Mouse (Mus musculus): ENCODE measurements around the gene Aldh16a1. TPM values are rescaled to one million over a fixed set of nuclear protein-coding genes. Genes with fewer than 3 reads are reported as not detected.

Gene Aldh16a1
- 68.0 and 72.0 TPM in 2 replicates for total RNA-seq (2015)
- 26.9 and 33.7 TPM in 2 replicates for total RNA-seq (2017)

DNA sequence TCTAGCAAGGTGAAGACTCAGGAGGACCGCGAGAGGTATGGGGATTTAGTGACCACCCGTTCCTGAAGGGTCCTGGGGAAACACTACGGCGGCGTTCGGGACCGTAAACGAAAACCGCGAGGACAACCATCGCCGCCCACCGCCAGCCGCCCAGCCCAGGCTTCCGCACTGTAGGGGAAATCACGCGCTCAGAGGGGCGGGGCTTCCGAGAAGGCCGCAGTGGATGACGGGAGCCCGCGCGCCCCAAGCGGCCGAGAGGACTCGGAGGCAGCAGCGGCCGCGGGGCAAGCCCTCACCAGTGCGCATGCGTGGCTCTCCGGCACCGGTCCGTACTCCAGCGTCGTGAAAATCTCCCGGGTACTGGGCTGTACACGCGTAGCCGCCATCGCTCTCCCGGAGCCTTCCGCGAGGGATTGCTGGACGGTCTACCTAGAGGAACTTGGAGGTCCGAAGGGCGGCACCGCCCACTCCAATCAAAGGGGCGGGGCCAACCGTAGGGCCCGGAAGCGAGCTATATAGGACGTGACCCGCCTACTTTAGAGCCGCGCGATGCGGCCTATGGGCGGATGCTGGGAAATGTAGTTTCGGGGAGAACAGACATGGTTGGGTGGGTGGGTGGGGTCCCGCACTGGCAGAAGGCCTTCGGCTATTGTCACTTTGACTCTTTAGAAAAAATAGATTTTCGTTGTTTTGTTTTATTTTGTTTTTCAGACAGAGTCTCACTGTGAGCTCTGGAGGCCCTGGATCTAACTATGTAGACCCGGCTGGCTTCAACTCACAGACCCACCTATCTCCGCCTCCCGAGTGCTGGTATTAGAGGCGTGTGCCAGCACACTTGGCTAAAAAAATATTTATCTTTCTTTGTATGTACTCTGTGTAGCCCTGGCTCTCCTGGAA is at the start of gene Aldh16a1, which contains the start of gene Pih1d1:
Aldh16a1 (minus strand) TSS at position 489 of the 897 bp plus-strand sequence.
Pih1d1 (plus strand) TSS at position 208 of the 897 bp plus-strand sequence.
- ATAC-seq (ENCODE audit: poor library complexity, severe bottlenecking), result peak; percentile 96

DNA sequence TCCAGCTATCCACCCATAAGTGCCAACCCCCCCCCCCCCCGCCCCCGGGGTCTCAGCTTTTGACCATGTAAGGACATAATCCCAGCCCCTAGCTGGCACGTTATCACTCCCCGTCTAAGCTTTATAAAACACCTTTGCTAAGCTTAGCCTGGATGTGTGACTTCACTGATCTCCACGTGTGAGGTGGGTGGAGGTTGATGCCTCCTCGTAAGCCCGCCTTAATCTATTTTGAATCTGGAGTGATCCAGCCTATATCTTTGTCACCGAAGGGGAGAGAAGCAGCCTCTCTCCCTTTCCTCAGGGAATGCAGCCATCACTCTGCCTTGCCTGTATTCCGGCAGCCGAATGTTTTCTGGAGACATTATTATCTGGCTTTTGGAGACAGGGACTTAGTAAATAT is 48.3 kb upstream of the Aldh16a1 start:
- ATAC-seq (ENCODE audit: poor library complexity, severe bottlenecking), result no peak

GRCm38 (mm10) chr7:45198961-45199360 is 44.6 kb upstream of the Aldh16a1 start:
- no peak for ATAC-seq (ENCODE audit: poor library complexity, severe bottlenecking)

DNA sequence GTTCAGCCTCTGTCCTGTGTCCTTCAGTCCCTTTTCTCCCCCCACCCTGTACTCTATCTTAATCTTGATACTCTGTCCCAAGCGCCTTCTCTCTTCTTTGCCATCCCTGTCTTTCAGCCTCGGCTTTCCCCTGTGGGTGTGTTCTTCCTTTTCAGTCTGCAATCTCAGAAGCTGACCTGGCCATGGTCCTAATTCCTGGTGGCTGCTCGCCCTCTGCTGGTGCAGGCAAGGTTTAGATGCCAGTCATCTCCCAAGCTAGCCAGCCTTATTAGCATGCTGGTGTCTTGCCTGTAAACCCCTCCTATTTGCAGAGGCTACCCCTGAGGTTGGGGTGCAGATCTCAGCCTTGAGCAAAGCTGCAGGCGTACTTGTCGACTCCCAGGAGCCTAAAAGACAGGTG is 44.1 kb upstream of the Aldh16a1 start:
- peak; percentile 67; the same call in 1 of the 2 replicates for ATAC-seq (ENCODE audit: poor library complexity, severe bottlenecking)

- no peak for ATAC-seq (ENCODE audit: poor library complexity, severe bottlenecking)
These were observed 42.6 kb upstream of the Aldh16a1 start for GRCm38 (mm10) chr7:45196994-45197393.

- no peak for ATAC-seq (ENCODE audit: poor library complexity, severe bottlenecking)
These were observed 41.8 kb upstream of the Aldh16a1 start for GRCm38 (mm10) chr7:45196176-45196535.

- no peak for ATAC-seq (ENCODE audit: poor library complexity, severe bottlenecking)
These were observed 41.2 kb upstream of the Aldh16a1 start for GRCm38 (mm10) chr7:45195341-45196175.

GRCm38 (mm10) chr7:45193871-45194785 is 39.7 kb upstream of the Aldh16a1 start:
- no peak for ATAC-seq (ENCODE audit: poor library complexity, severe bottlenecking)

GRCm38 (mm10) chr7:45193406-45193805 is 39.0 kb upstream of the Aldh16a1 start:
- ATAC-seq (ENCODE audit: poor library complexity, severe bottlenecking), result no peak

- ATAC-seq (ENCODE audit: poor library complexity, severe bottlenecking), result no peak
These were observed 38.4 kb upstream of the Aldh16a1 start for GRCm38 (mm10) chr7:45192585-45193310.

- ATAC-seq (ENCODE audit: poor library complexity, severe bottlenecking), result no peak
These were observed 37.5 kb upstream of the Aldh16a1 start for GRCm38 (mm10) chr7:45191803-45192363.

GRCm38 (mm10) chr7:45191161-45191560 is 36.8 kb upstream of the Aldh16a1 start:
- ATAC-seq (ENCODE audit: poor library complexity, severe bottlenecking), result no peak

DNA sequence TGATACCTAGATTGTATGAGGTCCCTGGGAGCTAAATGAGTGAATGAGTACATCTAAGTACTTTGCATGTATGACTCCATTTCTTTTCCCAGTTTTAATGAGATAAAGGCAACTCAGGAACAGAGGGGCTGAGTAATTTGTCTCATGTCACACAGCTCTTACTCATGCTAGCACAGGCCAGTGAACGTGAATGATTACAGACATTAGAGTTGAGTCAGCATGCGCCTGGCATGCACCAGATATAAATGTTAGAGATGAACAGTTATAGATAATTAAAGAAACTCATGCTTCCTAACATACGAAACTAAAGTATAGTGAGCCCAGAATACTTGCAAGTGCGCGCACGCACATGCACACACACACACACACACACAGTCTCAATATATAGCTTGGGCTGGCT is 35.8 kb upstream of the Aldh16a1 start:
- no peak for ATAC-seq (ENCODE audit: poor library complexity, severe bottlenecking)

- no peak for ATAC-seq (ENCODE audit: poor library complexity, severe bottlenecking)
These were observed 35.2 kb upstream of the Aldh16a1 start for GRCm38 (mm10) chr7:45189600-45189999.

GRCm38 (mm10) chr7:45185921-45186320 is 31.5 kb upstream of the Aldh16a1 start:
- no peak for ATAC-seq (ENCODE audit: poor library complexity, severe bottlenecking)

DNA sequence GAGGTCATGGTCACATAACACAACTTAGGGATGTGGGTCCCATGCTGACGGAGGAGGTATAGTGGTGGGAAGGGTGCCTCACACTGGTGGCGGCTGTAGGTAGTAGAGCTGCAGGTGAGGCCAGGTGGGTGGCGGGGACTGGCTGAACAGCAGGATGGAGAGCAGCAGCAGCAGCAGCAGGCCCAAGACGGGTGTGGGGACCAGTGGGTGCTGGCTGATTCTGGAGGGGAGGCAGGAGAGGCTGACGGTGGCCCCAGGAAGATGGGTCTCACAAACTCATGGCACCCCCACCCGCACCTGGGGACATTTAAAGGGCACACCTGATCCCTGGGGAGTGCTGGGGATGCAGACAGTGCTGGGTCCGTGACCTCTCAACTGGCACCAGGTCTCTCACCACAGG is 29.3 kb upstream of the Aldh16a1 start:
- ATAC-seq (ENCODE audit: poor library complexity, severe bottlenecking), result no peak

DNA sequence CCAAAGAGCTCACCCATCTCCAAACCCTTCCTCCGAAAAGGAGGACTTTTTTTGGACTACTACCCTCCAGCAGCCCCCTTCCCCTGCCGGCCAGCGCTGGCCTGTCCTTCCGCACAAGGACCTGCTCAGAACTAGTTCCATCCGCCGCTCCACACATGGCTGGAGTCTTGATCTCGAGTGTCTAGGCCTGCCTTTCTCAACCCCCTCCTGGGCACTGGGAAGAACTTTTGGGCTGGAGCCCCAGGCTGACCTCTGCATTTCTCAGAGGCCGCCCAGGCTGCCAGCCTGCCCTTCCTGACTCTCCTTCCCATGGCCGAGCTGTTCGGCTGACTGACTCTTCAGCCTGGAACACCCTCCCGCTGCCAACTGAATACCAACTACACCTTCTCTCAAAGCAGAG is 28.2 kb upstream of the Aldh16a1 start:
- ATAC-seq (ENCODE audit: poor library complexity, severe bottlenecking), result peak; percentile 17; the same call in 1 of the 2 replicates

DNA sequence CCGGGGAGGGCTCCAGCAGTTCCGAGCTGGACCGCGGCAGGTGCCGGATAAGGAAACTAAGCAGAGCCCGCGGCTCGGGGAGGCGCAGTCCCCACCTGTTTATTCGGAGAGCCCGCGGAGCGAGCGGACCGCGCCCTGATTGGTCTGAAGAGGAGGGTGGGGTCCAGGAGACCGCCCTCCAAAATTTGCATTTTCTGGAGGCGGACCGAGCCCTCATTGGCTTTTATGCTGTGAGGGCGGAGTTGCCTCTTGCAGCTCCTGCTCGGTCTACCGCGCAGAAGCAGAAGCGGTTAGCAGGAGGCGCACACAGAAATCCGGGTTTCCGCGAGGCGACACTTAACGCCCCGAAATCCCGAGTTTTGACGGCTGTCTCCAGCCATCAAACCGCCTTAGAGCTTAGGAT is 27.8 kb upstream of the Aldh16a1 start:
- peak; percentile 96 for ATAC-seq (ENCODE audit: poor library complexity, severe bottlenecking)

DNA sequence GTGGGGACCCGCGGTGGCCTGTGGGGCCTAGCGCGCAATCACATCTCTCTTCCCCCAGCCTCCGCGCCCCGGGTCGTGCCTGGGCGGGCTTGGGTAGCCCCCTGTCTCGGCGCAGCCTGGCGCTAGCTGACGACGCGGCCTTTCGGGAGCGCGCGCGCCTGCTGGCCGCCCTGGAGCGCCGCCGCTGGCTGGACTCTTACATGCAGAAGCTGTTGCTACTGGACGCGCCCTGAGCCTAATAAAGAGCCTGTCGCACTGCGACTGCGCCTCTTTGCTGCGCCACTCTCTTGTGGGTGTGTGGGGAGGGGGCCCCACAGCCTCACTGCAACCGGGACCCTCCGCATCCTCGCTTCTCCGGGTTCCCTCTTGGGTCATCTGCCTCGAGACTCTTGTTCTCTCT is 27.2 kb upstream of the Aldh16a1 start:
- no peak for ATAC-seq (ENCODE audit: poor library complexity, severe bottlenecking)
